Mouse (Mus musculus): ENCODE data around the gene Tarbp2.

Gene Tarbp2

DNA sequence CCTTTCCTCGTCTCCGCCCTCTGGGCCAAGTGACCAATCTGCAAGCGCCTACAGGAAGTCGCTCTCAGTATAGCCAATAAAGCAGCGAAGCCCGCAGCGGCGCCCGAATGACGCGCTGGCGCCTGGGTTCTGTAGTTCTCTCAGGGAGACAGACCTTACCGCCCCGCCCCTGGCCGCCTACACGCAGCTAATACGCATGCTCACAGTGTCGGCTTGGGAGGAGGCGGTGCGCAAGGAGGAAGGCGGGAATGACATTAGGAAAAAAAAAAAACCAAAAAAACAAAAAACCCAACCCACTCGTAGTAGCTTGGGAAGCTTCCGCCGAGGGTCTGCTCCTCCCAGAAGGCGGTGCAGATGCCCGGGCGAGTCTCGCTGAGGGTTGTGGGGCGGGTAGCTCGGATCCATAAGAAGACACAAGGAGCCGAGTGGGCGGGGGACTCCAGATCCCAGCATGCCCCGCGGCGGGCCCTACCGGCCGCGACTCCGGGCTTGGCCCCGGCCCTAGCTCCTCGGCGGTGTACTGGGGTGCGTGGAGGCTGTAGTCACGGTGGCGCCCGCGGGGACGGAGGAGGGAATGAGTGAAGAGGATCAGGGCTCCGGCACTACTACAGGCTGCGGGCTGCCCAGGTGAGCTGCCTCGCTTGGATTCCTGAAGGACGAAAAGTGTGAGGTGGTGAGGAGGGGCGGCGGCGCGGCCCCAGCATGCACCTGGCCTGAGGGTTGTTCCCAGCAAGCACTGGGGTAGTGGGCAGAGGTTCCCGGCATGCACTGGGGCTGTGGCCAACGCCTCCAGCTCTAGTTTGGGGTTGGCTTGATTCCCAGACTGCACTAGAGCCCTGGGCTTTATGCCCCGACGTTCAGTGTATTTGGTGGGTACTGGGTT is at the start of gene Tarbp2:
TSS of gene Tarbp2 (plus strand) at position 217 of the 883 bp plus-strand sequence.
- DNase-seq = peak; percentile 99 to 100

DNA sequence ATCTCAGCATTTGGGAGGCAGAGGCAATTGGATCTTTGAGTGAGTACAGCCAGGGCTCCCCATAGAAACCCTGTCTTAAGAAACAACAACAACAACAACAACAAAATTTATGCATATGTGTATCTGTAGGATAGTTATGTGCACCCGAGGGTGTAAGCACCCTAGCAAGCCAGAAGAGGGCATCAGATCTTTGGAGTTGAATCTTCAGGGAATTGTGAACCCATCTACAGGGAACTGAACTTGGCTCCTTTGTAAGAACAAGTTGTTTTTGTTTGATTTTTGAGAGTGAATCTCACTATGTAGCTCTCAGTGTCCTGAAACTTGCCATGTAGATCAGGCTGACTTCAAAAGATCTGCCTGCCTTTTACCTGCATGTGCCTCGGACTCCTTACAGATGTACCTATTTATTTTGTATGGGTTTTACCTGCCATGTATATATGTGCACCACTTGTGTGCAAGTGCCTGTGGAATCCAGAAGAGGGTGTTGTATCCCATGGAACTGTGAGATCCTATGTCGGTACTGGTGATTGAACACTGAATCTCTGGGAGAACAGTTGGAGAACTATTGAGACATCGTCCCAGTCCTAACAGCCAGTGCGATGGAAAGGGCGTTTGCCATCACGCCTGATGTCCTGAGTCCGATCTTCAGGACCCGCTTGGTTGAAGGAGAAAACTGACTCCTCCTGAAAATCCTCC is 49.2 kb upstream of the Tarbp2 start:
- DNase-seq = no peak

DNA sequence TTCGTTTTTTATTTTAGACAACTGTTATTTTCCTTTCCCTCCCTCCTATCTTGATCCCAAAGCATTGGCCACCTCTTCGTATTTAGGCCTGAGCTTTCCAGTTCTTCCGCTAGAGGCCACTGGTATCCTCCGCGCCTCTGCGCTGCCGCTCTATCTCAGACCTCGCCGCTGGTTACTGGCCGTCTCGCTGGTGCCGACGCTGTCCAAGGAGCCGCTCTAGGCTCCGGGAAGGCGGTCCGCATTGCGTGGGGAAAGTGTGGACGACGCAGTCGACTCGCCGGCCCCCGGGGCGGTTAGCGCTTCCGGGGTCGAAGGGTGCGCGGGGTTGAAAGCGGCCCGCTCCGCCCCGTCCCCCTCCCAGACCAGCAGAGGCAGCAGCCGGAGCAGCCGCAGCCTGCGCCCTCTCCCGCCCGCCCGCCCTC is 47.8 kb upstream of the Tarbp2 start, which contains the start of gene Pcbp2:
TSS of gene Pcbp2 (plus strand) at position 357 of the 422 bp plus-strand sequence.
- DNase-seq = peak; percentile 97 to 99

DNA sequence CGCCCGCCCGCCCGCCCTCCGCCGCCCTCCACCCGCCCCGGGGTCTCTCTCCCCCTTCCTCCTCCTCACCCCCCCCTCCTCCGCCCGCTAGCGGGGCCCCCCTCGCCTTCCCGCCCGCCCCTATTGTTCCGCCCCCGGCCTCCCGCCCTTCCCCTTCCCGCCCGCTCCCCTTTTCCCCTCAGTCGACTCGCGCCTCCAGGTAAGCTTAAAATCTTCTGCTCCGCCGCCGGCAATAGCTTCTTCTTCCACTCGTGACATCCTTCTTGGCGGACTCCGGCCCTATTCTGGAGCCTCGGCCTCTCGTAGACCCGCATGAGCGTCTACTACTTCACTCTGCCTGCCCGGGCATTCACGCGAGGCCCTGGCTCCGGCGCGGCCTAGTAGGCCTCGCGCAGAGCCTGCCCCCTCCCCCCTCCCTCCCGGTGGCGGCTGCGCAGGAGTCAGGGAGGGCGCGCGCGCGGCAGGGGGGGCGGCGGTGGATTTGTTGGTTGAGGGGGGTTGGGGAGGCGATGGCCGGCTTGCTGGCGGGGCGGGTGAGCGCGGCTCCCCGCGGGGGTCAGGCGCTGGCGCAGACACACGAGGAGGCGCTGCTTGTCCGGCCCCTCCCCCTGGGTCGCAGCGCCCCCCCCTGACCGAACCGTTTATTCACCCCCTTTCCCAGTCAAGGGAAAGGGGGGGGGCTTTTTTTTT is 47.2 kb upstream of the Tarbp2 start:
- DNase-seq = peak; percentile 97

DNA sequence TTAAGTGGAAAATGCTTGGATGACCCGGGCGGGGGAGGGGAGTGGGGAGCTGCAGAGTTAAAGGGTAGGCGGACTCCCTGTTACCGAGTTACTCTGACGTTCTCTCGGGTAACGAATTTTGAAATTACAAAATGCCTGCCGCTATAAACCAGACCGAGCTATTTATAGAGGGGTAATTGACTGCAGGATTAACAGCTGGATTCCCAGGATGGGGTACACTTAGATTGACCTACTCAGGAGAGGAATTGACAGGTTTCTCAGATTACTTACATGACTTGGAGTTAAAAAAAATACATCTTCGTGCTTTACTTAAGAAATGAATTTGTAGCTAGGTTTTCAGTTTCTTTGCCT is 46.7 kb upstream of the Tarbp2 start:
- DNase-seq = no peak

DNA sequence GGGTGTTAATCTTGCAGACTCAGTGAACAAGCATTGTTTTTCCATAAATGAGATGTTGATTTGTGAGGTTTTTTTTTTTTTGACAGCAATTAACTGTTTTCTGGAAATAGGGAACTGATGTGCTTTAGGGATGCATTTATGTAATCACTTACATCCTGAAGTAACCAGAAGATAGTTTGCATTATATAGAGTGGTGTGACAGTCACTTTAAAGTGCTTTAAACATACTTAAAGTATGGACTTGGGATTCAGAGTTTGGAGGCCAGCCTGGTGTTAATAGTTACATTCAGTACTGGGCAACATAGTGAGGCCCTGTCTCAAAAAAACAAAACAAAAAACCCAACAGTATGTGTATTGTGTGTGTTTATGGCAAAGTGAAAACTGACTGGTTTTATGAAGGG is 46.3 kb upstream of the Tarbp2 start:
- DNase-seq = no peak

DNA sequence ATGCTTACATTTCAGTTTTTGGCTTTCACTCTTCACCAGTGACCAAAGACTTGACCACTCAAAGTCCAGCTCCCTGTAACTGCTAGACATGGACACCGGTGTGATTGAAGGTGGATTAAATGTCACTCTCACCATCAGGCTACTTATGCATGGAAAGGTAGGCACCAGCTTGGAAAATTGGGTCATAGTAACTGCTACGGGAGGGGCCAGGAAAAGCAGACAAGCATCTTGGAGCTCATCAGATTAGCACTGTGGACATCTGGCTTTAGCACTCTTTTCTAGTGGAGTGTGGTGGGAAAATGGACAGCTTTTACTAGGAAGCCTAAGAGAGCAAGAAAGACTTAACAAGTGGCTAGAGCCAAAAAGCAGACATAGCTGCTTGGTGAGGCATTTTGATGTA is 44.7 kb upstream of the Tarbp2 start:
- DNase-seq = no peak

DNA sequence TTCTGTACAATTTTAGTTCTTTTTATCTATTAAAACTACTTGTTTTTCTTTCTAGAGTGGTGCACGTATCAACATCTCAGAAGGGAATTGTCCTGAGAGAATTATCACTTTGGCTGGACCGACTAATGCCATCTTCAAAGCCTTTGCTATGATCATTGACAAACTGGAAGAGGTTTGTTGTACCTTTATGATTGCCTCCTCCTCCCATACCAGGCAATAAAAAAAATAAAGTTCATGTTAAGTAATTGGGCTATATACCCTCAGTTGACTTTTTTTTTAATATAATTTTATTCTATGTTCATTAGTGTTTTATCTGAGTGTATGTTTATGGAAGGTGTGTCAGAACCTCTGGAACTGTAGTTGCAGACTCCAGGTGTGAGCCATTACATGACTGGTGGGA is 43.5 kb upstream of the Tarbp2 start:
- DNase-seq = no peak

DNA sequence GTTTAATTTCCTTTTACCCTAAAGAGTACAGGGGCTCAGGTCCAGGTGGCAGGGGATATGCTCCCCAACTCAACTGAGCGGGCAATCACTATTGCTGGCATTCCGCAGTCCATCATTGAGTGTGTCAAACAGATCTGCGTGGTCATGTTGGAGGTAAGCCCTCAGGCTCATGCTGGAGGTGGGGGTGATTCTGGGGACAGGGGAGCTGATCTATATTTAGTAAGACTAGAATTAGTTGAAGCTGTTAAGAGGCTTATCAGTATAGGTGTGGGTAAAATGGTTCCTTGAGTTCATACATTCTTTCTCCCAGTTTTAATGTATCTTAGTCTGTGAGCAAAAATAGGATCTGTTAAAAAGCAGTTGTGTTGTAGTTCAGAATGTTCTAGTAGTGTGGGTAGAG is 34.9 kb upstream of the Tarbp2 start:
- DNase-seq = no peak

DNA sequence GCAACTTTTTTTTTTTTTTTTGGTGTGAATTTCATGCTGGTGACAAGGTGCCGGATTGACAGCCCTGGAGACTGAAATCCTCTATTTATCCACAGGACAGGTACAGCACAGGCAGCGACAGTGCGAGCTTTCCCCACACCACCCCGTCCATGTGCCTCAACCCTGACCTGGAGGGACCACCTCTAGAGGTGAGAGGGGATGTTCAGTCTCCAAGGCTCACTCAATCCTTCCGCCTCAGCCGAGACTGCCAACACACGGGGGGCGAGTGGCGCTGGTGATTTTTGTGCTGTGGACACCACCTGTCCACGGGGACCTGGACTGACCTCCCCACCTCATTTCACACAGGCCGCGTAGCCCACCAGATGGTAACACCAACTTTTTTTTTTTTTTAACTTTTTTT is 32.1 kb upstream of the Tarbp2 start:
- no peak for DNase-seq

DNA sequence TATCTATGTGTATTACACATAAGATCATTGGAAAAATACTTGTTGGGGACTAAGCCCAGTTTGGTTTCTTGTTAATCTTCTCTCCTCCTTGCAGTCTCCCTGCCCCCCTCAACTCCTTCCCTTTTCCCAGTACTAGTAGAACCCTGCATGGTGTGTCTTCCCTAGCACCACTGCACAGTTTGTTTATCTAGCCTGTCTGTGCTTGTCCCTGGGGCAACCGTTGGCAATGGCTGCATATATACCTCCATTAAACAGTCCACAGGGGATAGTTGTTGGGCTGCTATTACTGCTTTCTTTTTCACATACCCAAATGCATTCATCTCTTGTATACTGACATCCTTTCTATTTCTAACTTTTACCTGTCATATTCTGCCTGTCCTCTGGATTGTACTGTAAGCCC is 30.3 kb upstream of the Tarbp2 start:
- DNase-seq = no peak

DNA sequence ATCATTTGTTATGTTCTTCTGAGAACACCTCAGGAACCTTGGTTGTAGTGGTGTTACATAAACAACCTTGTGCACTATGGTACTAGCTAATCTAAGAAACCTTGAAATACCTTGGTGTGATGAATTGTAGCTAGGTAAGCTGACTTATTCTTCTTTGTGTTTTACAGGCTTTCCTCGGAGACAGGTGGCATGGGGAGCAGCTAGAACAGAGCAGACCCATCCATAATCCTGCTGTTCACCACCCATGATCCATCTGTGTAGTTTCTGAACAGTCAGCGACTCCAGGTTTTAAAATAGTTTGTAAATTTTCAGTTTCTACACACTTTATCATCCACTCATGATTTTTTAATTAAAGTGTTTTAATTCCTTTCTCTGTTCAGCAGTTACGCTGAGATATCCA is 19.7 kb upstream of the Tarbp2 start:
- no peak for DNase-seq

DNA sequence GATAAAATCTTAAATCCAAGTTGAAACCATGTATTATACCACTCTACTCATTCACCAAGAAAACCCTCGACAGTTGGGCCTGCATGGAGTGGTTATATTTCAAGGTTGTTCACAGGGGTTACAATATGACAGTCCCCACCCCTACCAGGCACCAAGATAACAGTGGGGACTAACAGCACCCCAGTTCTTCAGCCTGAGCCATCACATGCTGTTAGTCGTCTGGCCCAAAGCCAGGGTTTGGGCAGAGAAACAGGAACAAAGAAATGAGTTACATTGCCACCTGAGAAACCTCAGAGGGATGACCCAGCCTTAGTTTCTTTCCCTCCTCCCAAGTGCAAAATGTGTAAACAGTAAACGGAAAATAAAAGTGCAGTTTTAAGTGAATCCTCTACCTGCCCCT is 18.6 kb upstream of the Tarbp2 start:
- DNase-seq = peak in 1 of 2 experiments; percentile 22

DNA sequence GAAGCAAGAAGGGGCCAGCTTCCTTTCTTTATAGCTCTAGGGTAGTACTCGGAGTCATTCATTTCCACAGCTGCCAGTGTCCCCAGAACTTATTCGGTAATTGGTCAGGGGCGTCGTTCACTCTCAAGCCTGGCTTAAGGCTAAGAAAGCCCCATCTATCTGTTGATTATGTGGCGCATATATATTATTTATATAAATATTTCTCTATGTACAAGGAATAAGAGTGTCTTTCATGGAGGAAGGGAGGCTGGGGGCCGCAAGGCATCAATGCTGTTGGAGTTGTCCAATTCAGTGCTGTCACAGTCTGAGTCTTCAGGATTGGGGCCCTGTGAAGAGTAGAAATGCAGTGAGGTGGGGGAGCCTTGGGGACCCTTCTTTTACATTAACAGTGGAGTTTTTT is 18.1 kb upstream of the Tarbp2 start:
- no peak for DNase-seq

DNA sequence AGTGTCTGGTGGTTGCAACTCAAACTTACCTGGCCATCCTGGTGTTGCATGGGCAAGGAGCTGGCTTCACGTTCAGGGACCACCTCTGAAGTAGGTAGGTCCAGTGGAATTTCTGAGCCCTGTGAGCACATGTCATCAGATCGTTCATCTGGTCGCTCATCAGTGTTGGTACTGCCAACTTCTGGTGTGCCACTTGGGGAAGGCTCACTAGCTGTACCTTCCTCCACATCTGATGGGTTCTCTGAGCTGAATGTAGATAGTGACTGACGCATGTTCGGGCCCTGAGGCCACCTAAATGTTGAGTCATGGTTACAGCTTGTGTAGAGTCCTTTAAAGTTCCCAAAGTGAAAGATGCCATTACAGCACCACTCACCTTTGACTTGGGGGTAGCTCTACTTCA is 17.5 kb upstream of the Tarbp2 start:
- no peak for DNase-seq

DNA sequence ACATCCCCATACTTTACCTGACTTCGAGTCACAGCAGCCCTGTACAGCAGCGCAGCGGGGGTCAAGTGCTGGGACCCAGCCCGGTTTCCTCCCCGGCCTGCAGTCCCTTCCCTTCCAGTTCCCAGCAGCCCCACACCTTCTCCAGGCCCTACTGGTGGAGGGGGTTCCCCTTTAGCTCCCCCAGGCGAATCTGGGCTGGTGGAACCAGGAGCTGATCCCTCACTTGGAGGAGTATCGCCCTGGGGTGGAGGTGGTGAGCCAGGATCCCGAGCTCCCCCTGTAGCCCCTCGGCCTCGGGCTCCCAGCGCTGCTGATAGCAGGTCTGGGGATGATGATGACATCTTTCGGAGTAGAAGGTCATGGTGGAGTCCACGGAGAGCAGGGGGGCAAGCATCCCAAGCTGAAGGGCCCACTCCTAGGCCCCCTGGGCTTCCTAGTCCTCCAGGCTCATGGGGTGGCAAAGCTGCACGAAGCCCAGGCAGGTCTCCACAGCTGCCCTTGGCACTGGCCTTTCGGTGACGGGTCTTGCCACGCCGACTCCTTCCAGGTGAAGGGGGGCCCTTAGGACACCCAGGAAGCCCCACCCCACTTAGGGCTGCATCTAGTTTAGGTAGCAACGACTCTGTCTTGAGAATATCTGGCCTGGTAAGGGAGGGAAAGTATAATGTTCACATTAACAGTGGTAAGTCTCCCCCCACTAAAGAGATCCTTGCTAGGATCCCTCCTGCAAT is 16.7 kb upstream of the Tarbp2 start:
- DNase-seq = no peak

DNA sequence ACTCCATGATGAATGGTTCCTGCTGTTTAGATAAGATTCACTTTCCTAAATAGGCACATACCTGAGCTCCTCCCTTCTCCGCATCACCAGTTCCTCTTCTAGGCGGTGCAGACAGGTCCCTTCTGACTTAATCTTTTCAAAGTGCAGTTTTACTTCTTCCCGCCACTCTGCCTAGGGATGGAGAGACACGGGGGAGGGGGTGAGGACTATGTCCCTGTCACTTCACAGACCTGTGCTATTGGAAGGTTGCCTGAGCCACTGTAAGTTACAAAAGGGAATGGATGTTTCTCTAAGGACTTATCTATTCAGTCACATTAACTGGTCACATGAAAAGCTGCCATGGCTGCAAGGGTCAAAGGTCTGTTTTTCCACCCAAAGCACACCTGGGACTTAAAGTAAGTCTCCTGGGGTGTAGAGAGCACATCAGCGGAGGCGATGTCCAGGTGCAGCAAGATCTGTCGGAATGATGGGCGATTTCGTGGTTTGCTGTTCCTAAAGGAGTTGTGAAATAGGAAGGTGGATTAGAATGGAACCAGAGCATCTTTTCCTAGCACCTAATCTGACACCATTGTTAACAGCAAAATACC is 15.6 kb upstream of the Tarbp2 start:
- DNase-seq = no peak

DNA sequence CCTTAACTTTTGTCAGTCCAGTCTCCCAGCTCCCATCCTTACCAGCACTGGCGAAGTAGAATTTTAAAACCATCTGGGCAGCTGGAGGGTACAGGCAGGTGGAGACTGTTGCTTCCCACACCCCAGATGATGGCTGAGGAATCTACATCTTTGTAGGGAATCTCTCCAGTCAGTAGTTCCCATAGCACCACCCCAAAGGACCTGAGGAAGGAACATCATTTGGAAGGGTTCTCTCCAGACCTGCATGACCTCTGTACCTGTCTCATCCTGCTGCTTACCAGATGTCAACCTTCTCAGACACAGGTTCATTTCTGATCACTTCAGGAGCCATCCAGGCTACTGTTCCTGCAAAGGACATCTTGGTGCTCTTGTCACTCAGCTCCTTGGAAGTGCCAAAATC is 14.5 kb upstream of the Tarbp2 start, which contains the start of gene Gm10337:
TSS of gene Gm10337 (plus strand) at position 276 of the 400 bp plus-strand sequence.
- DNase-seq = no peak

DNA sequence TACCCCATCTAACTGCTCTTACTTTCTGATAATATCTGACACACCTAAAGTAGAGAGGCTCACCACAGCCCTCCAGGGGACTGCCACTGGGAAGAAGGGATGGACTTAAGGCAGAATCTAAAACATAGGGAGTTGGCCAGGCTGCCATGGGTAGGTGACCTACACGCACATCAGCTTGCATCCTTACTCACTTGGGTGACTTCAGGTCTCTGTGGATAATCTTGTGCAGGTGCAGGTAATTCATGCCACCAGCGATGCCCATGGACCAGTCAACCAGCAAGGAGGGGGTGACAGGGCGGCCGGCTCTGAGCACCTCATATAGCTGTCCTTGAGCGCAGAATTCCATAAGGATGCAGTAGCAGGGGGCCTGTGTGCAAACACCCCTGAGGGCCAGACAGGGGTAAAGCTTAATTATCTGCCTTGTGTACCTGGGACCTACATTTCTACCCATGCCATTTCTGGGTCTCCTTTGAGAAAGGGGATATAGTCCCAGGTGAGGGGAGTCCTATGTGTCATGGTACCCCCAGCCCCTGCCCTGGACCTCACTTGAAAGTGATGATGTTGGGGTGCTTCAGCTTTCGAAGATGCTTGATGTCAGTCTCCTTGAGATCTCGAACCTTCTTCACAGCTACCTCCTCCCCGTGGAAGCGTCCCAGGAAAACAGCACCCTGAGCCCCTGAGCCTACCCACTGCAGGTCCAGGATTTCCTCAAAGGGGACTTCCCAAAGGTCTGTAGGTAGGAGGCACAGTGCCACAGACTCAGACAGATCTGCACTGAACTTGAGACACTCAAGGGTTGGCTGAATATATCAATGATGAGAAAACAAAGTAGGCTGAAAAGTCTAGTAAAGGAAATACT is 13.8 kb upstream of the Tarbp2 start:
- DNase-seq = no peak

DNA sequence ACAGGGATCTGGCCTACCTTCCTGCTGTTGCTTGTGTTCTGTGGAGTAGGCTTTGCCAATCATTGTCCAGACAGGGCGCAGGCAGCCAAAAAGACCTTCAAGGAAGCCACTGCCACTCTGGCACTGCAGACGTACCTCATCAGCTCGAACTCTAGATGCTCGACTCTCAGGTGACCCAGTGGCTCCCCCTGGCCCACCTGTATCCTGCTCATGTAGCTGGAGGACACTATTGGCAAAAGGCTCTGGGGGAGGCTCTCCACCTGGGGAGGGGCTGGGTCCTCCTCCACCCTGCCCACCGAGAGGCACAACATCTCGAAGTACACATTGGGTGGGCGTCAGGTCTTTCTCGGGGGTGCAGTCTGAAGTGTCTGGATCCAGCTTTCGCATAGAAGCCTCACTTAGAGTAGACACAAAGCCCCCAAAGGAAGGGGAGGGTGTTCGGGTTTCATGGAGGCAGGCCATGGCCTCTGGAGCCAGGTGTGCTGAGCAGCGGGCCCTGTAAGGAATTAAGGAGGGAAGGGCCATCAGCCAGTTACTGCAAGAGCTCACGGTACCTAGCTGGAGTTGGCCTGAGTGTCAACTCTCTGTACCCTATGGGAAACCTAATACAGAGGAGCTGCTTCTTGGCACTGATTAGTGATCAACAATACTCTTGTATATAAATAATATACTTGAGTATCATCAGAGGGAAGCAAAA is 12.8 kb upstream of the Tarbp2 start:
- no peak for DNase-seq
